Mouse (Mus musculus) MEL (cell line): Measurements from ENCODE around the gene Cog3. TPM values are rescaled to one million over a fixed set of nuclear protein-coding genes. Genes with fewer than 3 reads are reported as not detected.

Experiments
- DNase-seq: peaks from one replicate; pipeline ENCODE4 v3.0.0; 2011; ENCODE audit warnings: low read depth, low spot score
- H3K27ac ChIP-seq: 2 replicates; pipeline ENCODE4 v1.5.1; 2012; ENCODE audit warnings: low read depth, mild to moderate bottlenecking, control low read depth, low read length, moderate library complexity; ENCODE audit not compliant: control insufficient read depth
- H3K27me3 ChIP-seq, 2 experiments: fragments of 150-350 bp in 1 of 2; sonication (generic) in 1 of 2; 2 replicates each; pipeline ENCODE4 v1.6.1; 2012; ENCODE audit warnings: low read length in 2 of 2, mild to moderate bottlenecking in 2 of 2, improper control_type of control experiment in 1 of 2, moderate library complexity in 1 of 2; ENCODE audit not compliant: insufficient read depth in 2 of 2, control insufficient read depth in 1 of 2
- H3K36me3 ChIP-seq, 2 experiments: 2 replicates each; pipeline ENCODE4 v1.6.1; 2012 to 2014; ENCODE audit warnings: low read length in 2 of 2, improper control_type of control experiment in 1 of 2, inconsistent platforms in 1 of 2, mild to moderate bottlenecking in 1 of 2; ENCODE audit not compliant: insufficient read depth in 2 of 2, control insufficient read depth in 1 of 2
- H3K4me1 ChIP-seq, 2 experiments: fragments of 150-350 bp in 1 of 2; sonication (generic) in 1 of 2; 2 replicates each; pipeline ENCODE4 v1.6.1; 2012; ENCODE audit warnings: low read length in 2 of 2, improper control_type of control experiment in 1 of 2, mild to moderate bottlenecking in 1 of 2; ENCODE audit not compliant: insufficient read depth in 2 of 2, control insufficient read depth in 1 of 2
- H3K4me3 ChIP-seq, 2 experiments: fragments of 150-350 bp in 1 of 2; sonication (generic) in 1 of 2; 2 replicates each; pipeline ENCODE4 v1.5.1; 2012; ENCODE audit warnings: low read depth in 2 of 2, low read length in 2 of 2, mild to moderate bottlenecking in 2 of 2, moderate library complexity in 2 of 2, control low read depth in 1 of 2, improper control_type of control experiment in 1 of 2; ENCODE audit not compliant: control insufficient read depth in 1 of 2, insufficient read depth in 1 of 2
- H3K79me2 ChIP-seq: 2 replicates; pipeline ENCODE4 v1.6.1; 2012; ENCODE audit warnings: mild to moderate bottlenecking, low read length, moderate library complexity; ENCODE audit not compliant: control insufficient read depth, poor library complexity, insufficient read depth
- H3K9ac ChIP-seq: 2 replicates; pipeline ENCODE4 v1.6.1; 2012; ENCODE audit warnings: low read depth, mild to moderate bottlenecking, control low read depth, low read length, moderate library complexity; ENCODE audit not compliant: control insufficient read depth, poor library complexity, severe bottlenecking
- H3K9me3 ChIP-seq: fragments of 150-350 bp; sonication (generic); replicated peaks from 2 replicates; pipeline ENCODE4 v1.6.1; 2012; ENCODE audit warnings: mild to moderate bottlenecking, low read length, improper control_type of control experiment, moderate library complexity; ENCODE audit not compliant: insufficient read depth
- CHD1 ChIP-seq: IDR thresholded peaks from 2 replicates; pipeline ENCODE4 v1.6.1; 2012; ENCODE audit warnings: low read depth, mild to moderate bottlenecking, inconsistent platforms, low read length, improper control_type of control experiment
- CHD2 ChIP-seq: IDR thresholded peaks from 2 replicates; pipeline ENCODE4 v1.6.1; 2011; ENCODE audit warnings: low read length, improper control_type of control experiment
- CTCF ChIP-seq, 3 experiments: IDR thresholded peaks in 2 of 3; conservative IDR thresholded peaks in 1 of 3; 2 replicates each; pipeline ENCODE4 v1.5.1; 2011 to 2012; ENCODE audit warnings: low read length in 3 of 3, low read depth in 2 of 3, mild to moderate bottlenecking in 2 of 3, improper control_type of control experiment in 1 of 3, inconsistent platforms in 1 of 3, mixed read lengths in 1 of 3, moderate library complexity in 1 of 3; ENCODE audit not compliant: control insufficient read depth in 1 of 3, insufficient read depth in 1 of 3, poor library complexity in 1 of 3, severe bottlenecking in 1 of 3
- E2F4 ChIP-seq: IDR thresholded peaks from 2 replicates; pipeline ENCODE4 v1.6.1; 2011; ENCODE audit warnings: low read depth, low read length, improper control_type of control experiment, borderline replicate concordance
- EP300 ChIP-seq, 2 experiments: IDR thresholded peaks; 2 replicates each; pipeline ENCODE4 v1.6.1; 2011; ENCODE audit warnings: improper control_type of control experiment in 2 of 2, low read length in 2 of 2, low read depth in 1 of 2, mild to moderate bottlenecking in 1 of 2
- HCFC1 ChIP-seq: IDR thresholded peaks from 2 replicates; pipeline ENCODE4 v1.6.1; 2012; ENCODE audit warnings: low read depth, mild to moderate bottlenecking, inconsistent platforms, low read length, improper control_type of control experiment, moderate library complexity
- KAT2A ChIP-seq: conservative IDR thresholded peaks from 2 replicates; pipeline ENCODE4 v1.6.1; 2012; ENCODE audit warnings: low read depth, low read length, improper control_type of control experiment, inconsistent platforms
- MAFK ChIP-seq: IDR thresholded peaks from 2 replicates; pipeline ENCODE4 v1.6.1; 2011; ENCODE audit warnings: low read depth, mild to moderate bottlenecking, low read length, improper control_type of control experiment, borderline replicate concordance
- MAX ChIP-seq: IDR thresholded peaks from 2 replicates; pipeline ENCODE4 v1.6.1; 2011; ENCODE audit warnings: low read length, improper control_type of control experiment
- MEF2A ChIP-seq: IDR thresholded peaks from 2 replicates; pipeline ENCODE4 v1.6.1; 2014; ENCODE audit warnings: low read depth, mild to moderate bottlenecking, inconsistent platforms, low read length, improper control_type of control experiment; ENCODE audit not compliant: poor library complexity, insufficient replicate concordance, severe bottlenecking; ENCODE audit errors: extremely low read depth
- MXI1 ChIP-seq: IDR thresholded peaks from 2 replicates; pipeline ENCODE4 v1.6.1; 2011; ENCODE audit warnings: mild to moderate bottlenecking, low read depth, low read length, improper control_type of control experiment
- MYB ChIP-seq: IDR thresholded peaks from 2 replicates; pipeline ENCODE4 v1.6.1; 2011; ENCODE audit warnings: mild to moderate bottlenecking, low read depth, low read length, improper control_type of control experiment
- NELFE ChIP-seq: IDR thresholded peaks from 2 replicates; pipeline ENCODE4 v1.6.1; 2011; ENCODE audit warnings: low read depth, low read length, improper control_type of control experiment
- RAD21 ChIP-seq: IDR thresholded peaks from 2 replicates; pipeline ENCODE4 v1.6.1; 2011; ENCODE audit warnings: mild to moderate bottlenecking, low read depth, low read length, improper control_type of control experiment
- SIN3A ChIP-seq: IDR thresholded peaks from 2 replicates; pipeline ENCODE4 v1.6.1; 2012; ENCODE audit warnings: low read length, improper control_type of control experiment, inconsistent platforms
- SMC3 ChIP-seq: IDR thresholded peaks from 2 replicates; pipeline ENCODE4 v1.6.1; 2011; ENCODE audit warnings: low read depth, low read length, improper control_type of control experiment
- TAL1 ChIP-seq: IDR thresholded peaks from 2 replicates; pipeline ENCODE4 v1.6.1; 2012; ENCODE audit warnings: mild to moderate bottlenecking, inconsistent platforms, low read length, moderate library complexity, mixed read lengths
- UBTF ChIP-seq: IDR thresholded peaks from 2 replicates; pipeline ENCODE4 v1.6.1; 2012; ENCODE audit warnings: low read depth, mild to moderate bottlenecking, inconsistent platforms, low read length, improper control_type of control experiment, moderate library complexity, borderline replicate concordance; ENCODE audit not compliant: insufficient read depth
- USF1 ChIP-seq: IDR thresholded peaks from 2 replicates; pipeline ENCODE4 v1.6.1; 2014; ENCODE audit warnings: low read depth, mild to moderate bottlenecking, inconsistent platforms, low read length, improper control_type of control experiment, moderate library complexity
- USF2 ChIP-seq, 2 experiments: IDR thresholded peaks; 2 replicates each; pipeline ENCODE4 v1.6.1; 2011 to 2012; ENCODE audit warnings: improper control_type of control experiment in 2 of 2, low read length in 2 of 2, borderline replicate concordance in 1 of 2, inconsistent platforms in 1 of 2, low read depth in 1 of 2, mild to moderate bottlenecking in 1 of 2; ENCODE audit not compliant: insufficient read depth in 1 of 2
- ZKSCAN1 ChIP-seq: IDR thresholded peaks from 2 replicates; pipeline ENCODE4 v1.6.1; 2012; ENCODE audit warnings: low read depth, mild to moderate bottlenecking, inconsistent platforms, low read length, improper control_type of control experiment, moderate library complexity
- ZMIZ1 ChIP-seq: IDR thresholded peaks from 2 replicates; pipeline ENCODE4 v1.6.1; 2012; ENCODE audit warnings: low read depth, mild to moderate bottlenecking, inconsistent platforms, low read length, improper control_type of control experiment, moderate library complexity
- polyA plus RNA-seq, 2 experiments: library from polyadenylated mRNA; stranded (reverse) in 1 of 2; unstranded in 1 of 2; fragments of >175 nt in 1 of 2; fragments of >200 nt in 1 of 2; gene quantifications; 2 replicates each; pipeline versions ENCODE4 v1.2.1 to v1.2.4; 2012; ENCODE audit warnings: low replicate concordance in 2 of 2, low read depth in 1 of 2; ENCODE audit not compliant: insufficient read length in 2 of 2, insufficient read depth in 1 of 2, missing spikeins in 1 of 2
- total RNA-seq: library from RNA; depleted of rRNA; stranded (reverse); fragments of 300-350 nt; gene quantifications from 2 replicates; pipeline ENCODE4 v1.2.3, GENCODE M21; 2012

Gene Cog3
- total and polyA plus RNA-seq, 3 experiments = 15.3 to 46.1 (median 16.7) TPM

DNA sequence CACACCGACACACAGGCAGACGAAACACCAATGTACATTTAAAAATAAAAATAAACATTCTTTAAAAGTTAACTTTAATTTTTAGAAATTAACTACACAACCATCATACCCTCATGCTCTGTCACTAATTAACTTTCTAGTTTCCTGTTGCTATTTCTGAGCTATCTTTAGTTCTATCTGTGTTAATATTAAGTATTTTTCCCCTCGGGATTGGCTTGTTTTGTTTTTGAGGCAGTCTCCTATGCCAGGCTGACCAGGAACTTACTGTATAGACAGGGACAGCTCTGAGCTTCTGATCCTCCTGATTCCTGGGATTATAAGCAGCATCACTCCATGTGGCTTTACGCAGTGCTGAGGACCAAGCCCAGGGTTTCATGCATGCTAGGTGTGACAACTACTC is 25.6 kb upstream of the Cog3 start:
- no peak overlapping the region for H3K4me3 ChIP-seq
- no peaks in the 10 kb centered on the region for H3K27me3 ChIP-seq
- peaks cover 2% of the 10 kb centered on the region; the same call in 1 of the 2 replicates for H3K79me2 ChIP-seq
- no peak for DNase-seq
- H3K4me1 ChIP-seq = no peaks in the 10 kb centered on the region
- no peak overlapping the region for H3K9ac ChIP-seq
- H3K9me3 ChIP-seq = no peaks in the 10 kb centered on the region
- H3K36me3 ChIP-seq = peaks cover 0 to 13% of the 10 kb centered on the region in 2 experiments; a peak in 2 of 4 replicates
- no peak overlapping the region for H3K27ac ChIP-seq
- TF ChIP-seq NELFE (no peak), MXI1 (no peak), MEF2A (no peak), UBTF (no peak), SMC3 (no peak), USF1 (no peak), E2F4 (no peak), RAD21 (no peak), CHD2 (no peak), CTCF (IDR thresholded peaks at IDR 0.05 in 2 of 3, conservative IDR thresholded peaks at IDR 0.05 in 1 of 3; ENCODE audit: control insufficient read depth in 1 of 3, insufficient read depth in 1 of 3, low read depth in 2 of 3, low read length in 3 of 3, poor library complexity in 1 of 3, severe bottlenecking in 1 of 3) (no peak), HCFC1 (no peak), ZMIZ1 (no peak), USF2 (IDR thresholded peaks at IDR 0.05; ENCODE audit: borderline replicate concordance in 1 of 2, insufficient read depth in 1 of 2, low read depth in 1 of 2, low read length in 2 of 2) (no peak), TAL1 (no peak), SIN3A (no peak), ZKSCAN1 (no peak), EP300 (IDR thresholded peaks at IDR 0.05; ENCODE audit: low read depth in 1 of 2, low read length in 2 of 2) (no peak), CHD1 (no peak), MAX (no peak)

GRCm38 (mm10) chr14:75776637-75777036 is 22.3 kb upstream of the Cog3 start:
- no peak overlapping the region for H3K9ac ChIP-seq
- H3K4me3 ChIP-seq = no peak overlapping the region
- DNase-seq = no peak
- H3K79me2 ChIP-seq = peaks cover 2% of the 10 kb centered on the region; the same call in 1 of the 2 replicates
- peaks cover 3 to 9% of the 10 kb centered on the region in 2 experiments; a peak in 2 of 4 replicates for H3K4me1 ChIP-seq
- H3K27me3 ChIP-seq = no peaks in the 10 kb centered on the region
- H3K36me3 ChIP-seq = peaks cover 4 to 14% of the 10 kb centered on the region in 2 experiments; a peak in 3 of 4 replicates
- TF ChIP-seq MYB = no peak
- no peak for TF ChIP-seq USF2 (IDR thresholded peaks at IDR 0.05; ENCODE audit: borderline replicate concordance in 1 of 2, insufficient read depth in 1 of 2, low read depth in 1 of 2, low read length in 2 of 2)
- no peak for TF ChIP-seq NELFE
- TF ChIP-seq MAFK = no peak
- no peak for TF ChIP-seq USF1
- no peak for TF ChIP-seq ZKSCAN1
- TF ChIP-seq KAT2A = no peak
- no peak for TF ChIP-seq RAD21
- no peaks in the 10 kb centered on the region for H3K9me3 ChIP-seq
- H3K27ac ChIP-seq = no peak overlapping the region
